Comparison of ENCODE assay signal across 9 mouse cellular contexts in the genomic region with DNA sequence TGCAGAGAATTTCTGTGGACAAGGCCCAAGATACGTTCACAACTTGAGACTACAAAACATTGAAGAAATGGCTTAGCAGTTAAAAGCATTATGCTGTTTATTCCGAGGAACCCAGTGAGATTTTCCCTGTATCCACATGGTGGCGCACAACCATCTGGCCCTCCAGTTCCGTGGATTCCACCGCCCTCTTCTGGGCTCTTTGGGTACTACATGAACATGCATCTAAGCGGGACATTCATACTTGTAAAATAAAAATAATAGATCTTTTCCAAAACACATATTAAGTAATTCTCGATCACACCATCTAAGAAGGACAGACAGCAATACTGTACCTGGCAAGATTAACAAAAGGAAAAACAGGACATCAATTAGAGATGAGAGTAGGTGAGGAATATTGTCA. TPM values are rescaled to one million over a fixed set of nuclear protein-coding genes. Genes with fewer than 3 reads are reported as not detected.
DNase-seq lines count a peak whose midpoint lies in the region; TF ChIP-seq lines count a peak whose summit lies in the region.
"Had no signal": no experiment of that assay in that cellular context is flagged by ENCODE, and none has a peak within 500 bp of the region (broad histone marks: within the 10 kb centered on the region; RNA-seq: fewer than 3 reads in every experiment).

No protein-coding gene starts in this region.

- no peak for TF ChIP-seq POLR2A in olfactory bulb, adult 2 months (IDR thresholded peaks at IDR 0.05; ENCODE audit: insufficient read depth, low read depth, low read length)

- peak; percentile 94 for TF ChIP-seq CTCF in layer of hippocampus, adult 2 months (conservative IDR thresholded peaks at IDR 0.05)
- peak; percentile 58 for TF ChIP-seq CTCF in olfactory bulb, adult 2 months (IDR thresholded peaks at IDR 0.05; ENCODE audit: insufficient read depth, low read depth, low read length)

- H3K4me3 ChIP-seq in layer of hippocampus, adult 2 months = no peak overlapping the region
- no peak overlapping the region for H3K4me3 ChIP-seq in olfactory bulb, adult 2 months (ENCODE audit: insufficient read depth, low read depth, low read length)
- H3K4me3 ChIP-seq: heart, embryonic 13.5 days had no signal

- intact Hi-C loops in left cerebral cortex, postnatal 36 days (cut with DNase I) = loop anchor here (2.0 to 10.0 kb wide), 3 partner anchors 240 to 438 kb away; no protein-coding TSS in a partner anchor

- DNase-seq in layer of hippocampus, adult 2 months (ENCODE audit: low spot score in 2 of 2) = peak; percentile 34 to 70
- no peak for DNase-seq in layer of hippocampus, adult 9-11 months
- DNase-seq in MN1 (ENCODE audit: low spot score) = peak; percentile 86
- peak; percentile 80 to 88 for DNase-seq in cerebellum, postnatal 10 days
- peak; percentile 67 to 83 for DNase-seq in gastrocnemius, postnatal 4 days (ENCODE audit: low spot score in 2 of 2)
- peak; percentile 34 to 35 for DNase-seq in left cerebral cortex, postnatal 36 days (ENCODE audit: low spot score in 2 of 2)
- peak; percentile 92 for DNase-seq in thymus, postnatal 4 days

- no peak overlapping the region for H3K27ac ChIP-seq in layer of hippocampus, adult 2 months
- H3K27ac ChIP-seq in olfactory bulb, adult 2 months (ENCODE audit: insufficient read depth, low read depth, low read length) = no peak overlapping the region
- H3K27ac ChIP-seq: heart, embryonic 13.5 days had no signal

- no peaks in the 10 kb centered on the region for H3K4me1 ChIP-seq in olfactory bulb, adult 2 months (ENCODE audit: control insufficient read depth, insufficient read depth, low read length)

- 37% methylated on average over 7 of the region's 7 CpGs for WGBS in olfactory bulb, adult 2 months

RNA-seq across cellular contexts. Expression of a gene that starts 27.3 kb away (rescaled TPM):
- 1 to 10 TPM; 8.5 to 9.7 TPM for total RNA-seq in layer of hippocampus, adult 2 months (2021)
- 10 to 100 TPM; 29.5 to 40.8 TPM for total RNA-seq in gastrocnemius, postnatal 4 days (2021)
- 10 to 100 TPM; 31.4 to 32.5 TPM for total RNA-seq in left cerebral cortex, postnatal 36 days (2021)
- polyA plus RNA-seq in olfactory bulb, adult 2 months (2012; ENCODE audit: insufficient read depth, insufficient read length, low replicate concordance, missing spikeins) = not detected in 2 replicates
